Mouse (Mus musculus) intestine, embryonic 16.5 days (tissue): ENCODE data around the gene Senp3. TPM values are rescaled to one million over a fixed set of nuclear protein-coding genes. Genes with fewer than 3 reads are reported as not detected.
A peak's percentile ranks its signal among the peaks of the same experiment; 100 is the strongest.
"Not testable (repeated sequence)": the region's sequence is repeated elsewhere in the genome, so short reads cannot be mapped to it uniquely, and the experiment has no call there.

Experiments
- ATAC-seq: fragments of 200-750 bp; cut with Nextera tagmentation; 2 replicates; pipeline ENCODE4 v1.8.0; 2017; ENCODE audit warnings: moderate TSS enrichment, moderate library complexity
- H3K27ac ChIP-seq: fragments of 300-500 bp; sonication (generic); 2 replicates; pipeline ENCODE4 v1.5.1; 2014; ENCODE audit warnings: mild to moderate bottlenecking, low read length
- H3K27me3 ChIP-seq: fragments of 300-500 bp; sonication (generic); replicated peaks from 2 replicates; pipeline ENCODE4 v1.6.1; 2014; ENCODE audit warnings: low read length, control low read depth, mixed read lengths; ENCODE audit not compliant: control insufficient read depth, insufficient read depth
- H3K36me3 ChIP-seq: fragments of 300-500 bp; sonication (generic); 2 replicates; pipeline ENCODE4 v1.6.1; 2014; ENCODE audit warnings: low read length, control low read depth; ENCODE audit not compliant: control insufficient read depth, insufficient read depth
- H3K4me1 ChIP-seq: fragments of 300-500 bp; sonication (generic); 2 replicates; pipeline ENCODE4 v1.6.1; 2014; ENCODE audit warnings: low read length, control low read depth, mixed read lengths; ENCODE audit not compliant: control insufficient read depth, insufficient read depth
- H3K4me2 ChIP-seq: fragments of 300-500 bp; sonication (generic); 2 replicates; pipeline ENCODE4 v1.6.1; 2014; ENCODE audit warnings: low read depth, low read length, control low read depth
- H3K4me3 ChIP-seq: fragments of 300-500 bp; sonication (generic); 2 replicates; pipeline ENCODE4 v1.5.1; 2014; ENCODE audit warnings: mild to moderate bottlenecking, low read length
- H3K9ac ChIP-seq: fragments of 300-500 bp; sonication (generic); 2 replicates; pipeline ENCODE4 v1.6.1; 2014; ENCODE audit warnings: low read depth, low read length
- H3K9me3 ChIP-seq: fragments of 300-500 bp; sonication (generic); 2 replicates; pipeline ENCODE4 v1.6.1; 2016; ENCODE audit warnings: low read length, control low read depth; ENCODE audit not compliant: control insufficient read depth
- WGBS: fragments of 180-500 bp; shearing (Covaris S2); extraction: QIAGEN DNeasy Blood & Tissue Kit; methylation state at CpG from one replicate; pipeline ENCODE4 v1.1.7; 2014; 5-methylcytosine and 5-hydroxymethylcytosine counted together
- polyA plus RNA-seq: library from polyadenylated mRNA; unstranded; fragments of >200 nt; fragmentation: Nextera tagmentation; extraction: Ambion mirVana; gene quantifications from 2 replicates; pipeline ENCODE4 v1.2.1, GENCODE M21; 2015

Gene Senp3
- polyA plus RNA-seq, 1 experiment from 2014 or later: 60.3 TPM

- Histone ChIP-seq H3K27ac (no peak overlapping the region), H3K9ac (0 out of 2 replicates have a peak overlapping the region, but pooled peaks have one; percentile 24), H3K9me3 (no peaks in the 10 kb centered on the region), H3K4me1 (peaks cover 12% of the 10 kb centered on the region), H3K27me3 (no peaks in the 10 kb centered on the region), H3K4me3 (no peak overlapping the region), H3K4me2 (no peak overlapping the region), H3K36me3 (peaks cover 31% of the 10 kb centered on the region)
- WGBS: 73% methylated on average over 5 of the region's 5 CpGs
- no peak for ATAC-seq
These were observed 28.5 kb downstream of the Senp3 start for GRCm38 (mm10) chr11:69653399-69653798.

DNA sequence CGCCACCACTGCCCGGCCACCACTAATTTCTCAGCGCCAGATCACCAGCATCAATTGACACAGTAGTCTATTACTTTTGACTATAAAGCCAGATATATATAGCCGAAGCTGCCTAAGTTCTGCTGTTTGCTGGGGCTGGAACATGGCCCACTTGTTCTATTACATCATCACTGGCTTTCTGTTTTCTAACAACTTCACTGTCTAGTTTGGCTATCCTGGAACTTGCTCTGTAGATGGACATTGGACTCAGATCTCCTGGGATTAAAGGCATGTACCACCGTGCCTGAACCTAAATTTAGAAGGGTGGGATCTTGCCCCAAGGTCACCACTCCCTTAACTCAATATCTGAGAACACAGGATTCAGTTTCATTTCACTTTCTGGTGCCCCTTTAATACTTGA is 36.0 kb downstream of the Senp3 start:
- Histone ChIP-seq H3K4me1 (no peaks in the 10 kb centered on the region), H3K36me3 (peaks cover 32% of the 10 kb centered on the region), H3K27me3 (no peaks in the 10 kb centered on the region), H3K9ac (no peak overlapping the region), H3K4me3 (no peak overlapping the region), H3K27ac (no peak overlapping the region), H3K4me2 (no peak overlapping the region), H3K9me3 (no peaks in the 10 kb centered on the region)
- ATAC-seq: no peak
- 84% methylated on average over 5 of the region's 5 CpGs for WGBS

- Histone ChIP-seq H3K4me2 (no peak overlapping the region; the same call in 1 of the 2 replicates), H3K36me3 (no peaks in the 10 kb centered on the region; the same call in 1 of the 2 replicates), H3K4me3 (no peak overlapping the region), H3K4me1 (peaks cover 16% of the 10 kb centered on the region), H3K9ac (no peak overlapping the region), H3K27me3 (no peaks in the 10 kb centered on the region), H3K9me3 (no peaks in the 10 kb centered on the region), H3K27ac (no peak overlapping the region)
- 66% methylated on average over 3 of the region's 3 CpGs for WGBS
- no peak for ATAC-seq
These were observed 46.4 kb downstream of the Senp3 start for GRCm38 (mm10) chr11:69635471-69635870.

- H3K9ac ChIP-seq: peak overlapping the region; percentile 98
- H3K4me1 ChIP-seq: peaks cover 16% of the 10 kb centered on the region
- H3K9me3 ChIP-seq: no peaks in the 10 kb centered on the region
- H3K4me2 ChIP-seq: peak overlapping the region; percentile 72
- ATAC-seq: peak; percentile 73
- peak overlapping the region; percentile 100 for H3K4me3 ChIP-seq
- no peaks in the 10 kb centered on the region for H3K36me3 ChIP-seq
- peak overlapping the region; percentile 96 for H3K27ac ChIP-seq
- WGBS: under 1% methylated on average over 48 of the region's 50 CpGs
- H3K27me3 ChIP-seq: no peaks in the 10 kb centered on the region
These were observed 48.6 kb downstream of the Senp3 start for GRCm38 (mm10) chr11:69633128-69633866.

- ATAC-seq: peak; percentile 99
- no peaks in the 10 kb centered on the region for H3K27me3 ChIP-seq
- peaks cover 16% of the 10 kb centered on the region for H3K4me1 ChIP-seq
- no peaks in the 10 kb centered on the region for H3K9me3 ChIP-seq
- H3K9ac ChIP-seq: peak within 1 kb of the TSS; percentile 98
- peak within 1 kb of the TSS; percentile 72 for H3K4me2 ChIP-seq
- peak within 1 kb of the TSS; percentile 96 for H3K27ac ChIP-seq
- no peaks in the 10 kb centered on the region for H3K36me3 ChIP-seq
- WGBS: under 1% methylated on average over 38 of the region's 56 CpGs
- H3K4me3 ChIP-seq: peak within 1 kb of the TSS; percentile 100
These were observed 49.4 kb downstream of the Senp3 start, which contains the start of gene Fxr2 for GRCm38 (mm10) chr11:69632284-69633089. Gene Fxr2, plus strand, starts transcription at chr11:69632990.

- H3K4me2 ChIP-seq: no peak overlapping the region
- no peaks in the 10 kb centered on the region for H3K36me3 ChIP-seq
- 60% methylated on average over 1 of the region's 1 CpGs for WGBS
- peaks cover 8% of the 10 kb centered on the region for H3K4me1 ChIP-seq
- H3K9me3 ChIP-seq: no peaks in the 10 kb centered on the region
- no peaks in the 10 kb centered on the region for H3K27me3 ChIP-seq
- ATAC-seq: no peak
- no peak overlapping the region for H3K27ac ChIP-seq
- no peak overlapping the region for H3K9ac ChIP-seq
- no peak overlapping the region for H3K4me3 ChIP-seq
These were observed 52.1 kb downstream of the Senp3 start for GRCm38 (mm10) chr11:69629802-69630201.

- Histone ChIP-seq H3K27me3 (no peaks in the 10 kb centered on the region), H3K9ac (no peak overlapping the region), H3K4me1 (no peaks in the 10 kb centered on the region), H3K27ac (no peak overlapping the region), H3K4me3 (no peak overlapping the region), H3K9me3 (no peaks in the 10 kb centered on the region), H3K4me2 (no peak overlapping the region), H3K36me3 (no peaks in the 10 kb centered on the region)
- no peak for ATAC-seq
- WGBS: 36% methylated on average over 6 of the region's 6 CpGs
These were observed 53.6 kb downstream of the Senp3 start for GRCm38 (mm10) chr11:69628286-69628685.

DNA sequence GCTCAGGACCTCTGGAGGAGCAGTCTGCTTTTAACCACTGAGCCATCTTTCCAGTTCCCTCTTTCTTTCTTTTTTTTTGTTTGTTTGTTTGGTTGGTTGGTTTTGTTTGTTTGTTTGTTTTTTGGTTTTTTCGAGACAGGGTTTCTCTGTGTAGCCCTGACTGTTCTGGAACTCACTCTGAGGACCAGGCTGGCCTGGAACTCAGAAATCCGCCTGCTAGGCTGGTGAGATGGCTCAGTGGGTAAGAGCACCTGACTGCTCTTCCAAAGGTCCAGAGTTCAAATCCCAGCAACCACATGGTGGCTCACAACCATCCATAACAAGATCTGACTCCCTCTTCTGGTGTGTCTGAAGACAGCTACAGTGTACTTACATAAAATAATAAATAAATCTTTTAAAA is 57.5 kb downstream of the Senp3 start:
- not testable (repeated sequence) for H3K36me3 ChIP-seq, H3K9me3 ChIP-seq, ATAC-seq, H3K4me1 ChIP-seq, H3K27me3 ChIP-seq, H3K27ac ChIP-seq, H3K4me2 ChIP-seq, H3K4me3 ChIP-seq, H3K9ac ChIP-seq
- WGBS: 87% methylated on average over 2 of the region's 2 CpGs
